Mouse (Mus musculus) embryonic facial prominence, embryonic 13.5 days (tissue): ENCODE data around the gene Def6. TPM values are rescaled to one million over a fixed set of nuclear protein-coding genes. Genes with fewer than 3 reads are reported as not detected.

Source experiments
- ATAC-seq: fragments of 200-750 bp; cut with Nextera tagmentation; 2 replicates; pipeline ENCODE4 v1.8.0; 2017; ENCODE audit warnings: low read depth; ENCODE audit not compliant: insufficient number of reproducible peaks, insufficient read depth, low FRiP score, low TSS enrichment
- H3K27ac ChIP-seq: fragments of 300-500 bp; sonication (generic); 2 replicates; pipeline ENCODE4 v1.5.1; 2015; ENCODE audit warnings: moderate library complexity, mild to moderate bottlenecking, inconsistent platforms
- H3K27me3 ChIP-seq: fragments of 300-500 bp; sonication (generic); 2 replicates; pipeline ENCODE4 v1.6.1; 2015; ENCODE audit warnings: mild to moderate bottlenecking, inconsistent platforms
- H3K36me3 ChIP-seq: fragments of 300-500 bp; sonication (generic); 2 replicates; pipeline ENCODE4 v1.6.1; 2015; ENCODE audit warnings: mild to moderate bottlenecking, inconsistent platforms
- H3K4me1 ChIP-seq: fragments of 300-500 bp; sonication (generic); 2 replicates; pipeline ENCODE4 v1.6.1; 2015; ENCODE audit warnings: inconsistent platforms
- H3K4me2 ChIP-seq: fragments of 300-500 bp; sonication (generic); 2 replicates; pipeline ENCODE4 v1.6.1; 2015; ENCODE audit warnings: moderate library complexity, mild to moderate bottlenecking, inconsistent platforms
- H3K4me3 ChIP-seq: fragments of 300-500 bp; sonication (generic); 2 replicates; pipeline ENCODE4 v1.5.1; 2015; ENCODE audit warnings: mild to moderate bottlenecking, inconsistent platforms
- H3K9ac ChIP-seq: fragments of 300-500 bp; sonication (generic); 2 replicates; pipeline ENCODE4 v1.6.1; 2015; ENCODE audit warnings: mild to moderate bottlenecking, inconsistent platforms
- H3K9me3 ChIP-seq: fragments of 300-500 bp; sonication (generic); 2 replicates; pipeline ENCODE4 v1.6.1; 2016; ENCODE audit warnings: inconsistent platforms
- WGBS: fragments of 180-500 bp; shearing (Covaris S2); methylation state at CpG from one replicate; pipeline ENCODE4 v1.1.7; 2015; ENCODE audit warnings: mixed read lengths; 5-methylcytosine and 5-hydroxymethylcytosine counted together
- polyA plus RNA-seq: library from polyadenylated mRNA; unstranded; fragments of >200 nt; fragmentation: Nextera tagmentation; extraction: Ambion mirVana; gene quantifications from 2 replicates; pipeline ENCODE4 v1.2.1, GENCODE M21; 2015

Gene Def6
- polyA plus RNA-seq, 1 experiment from 2014 or later: 13.1 TPM

DNA sequence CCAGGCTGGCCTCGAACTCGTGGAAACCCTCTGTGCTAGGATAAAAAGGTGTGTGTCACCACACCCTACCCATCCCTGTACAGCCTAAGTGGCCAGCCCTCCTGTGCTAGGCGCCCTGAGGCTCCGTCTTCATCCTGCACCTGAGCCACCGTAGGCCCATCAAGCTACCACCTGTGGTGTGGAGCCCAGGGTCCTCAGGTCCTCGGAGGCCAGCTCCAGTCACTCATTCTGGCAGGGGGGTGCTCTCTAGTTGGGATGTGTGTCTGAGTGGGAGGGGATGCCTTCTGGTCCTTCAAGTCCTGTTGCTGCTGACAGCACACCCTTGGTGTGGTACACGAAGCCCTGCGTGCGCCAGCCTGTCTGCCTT, 52.9 kb downstream of the Def6 start:
- Histone ChIP-seq H3K36me3 (peaks cover 13% of the 10 kb centered on the region), H3K4me3 (no peak overlapping the region), H3K4me2 (no peak overlapping the region), H3K4me1 (peaks cover 35% of the 10 kb centered on the region), H3K9me3 (peaks cover 10% of the 10 kb centered on the region; the same call in 1 of the 2 replicates), H3K27ac (no peak overlapping the region), H3K27me3 (no peaks in the 10 kb centered on the region), H3K9ac (no peak overlapping the region)
- ATAC-seq: no peak
- WGBS: 81% methylated on average over 9 of the region's 9 CpGs

GRCm38 (mm10) chr17:28261795-28262194, 54.2 kb downstream of the Def6 start:
- Histone ChIP-seq H3K4me1 (peaks cover 22% of the 10 kb centered on the region), H3K4me2 (no peak overlapping the region), H3K27ac (no peak overlapping the region), H3K9me3 (peaks cover 10% of the 10 kb centered on the region; the same call in 1 of the 2 replicates), H3K27me3 (no peaks in the 10 kb centered on the region), H3K4me3 (no peak overlapping the region), H3K9ac (no peak overlapping the region), H3K36me3 (peaks cover 13% of the 10 kb centered on the region)
- ATAC-seq: no peak
- 73% methylated on average over 11 of the region's 11 CpGs for WGBS

- ATAC-seq: no peak
- Histone ChIP-seq H3K36me3 (peaks cover 16% of the 10 kb centered on the region), H3K9ac (no peak overlapping the region), H3K9me3 (peaks cover 10% of the 10 kb centered on the region; the same call in 1 of the 2 replicates), H3K27ac (no peak overlapping the region), H3K27me3 (no peaks in the 10 kb centered on the region), H3K4me1 (peaks cover 11% of the 10 kb centered on the region; the same call in 1 of the 2 replicates), H3K4me2 (no peak overlapping the region), H3K4me3 (no peak overlapping the region)
- WGBS: 66% methylated on average over 13 of the region's 13 CpGs
These were observed 55.8 kb downstream of the Def6 start for GRCm38 (mm10) chr17:28263181-28263894.

DNA sequence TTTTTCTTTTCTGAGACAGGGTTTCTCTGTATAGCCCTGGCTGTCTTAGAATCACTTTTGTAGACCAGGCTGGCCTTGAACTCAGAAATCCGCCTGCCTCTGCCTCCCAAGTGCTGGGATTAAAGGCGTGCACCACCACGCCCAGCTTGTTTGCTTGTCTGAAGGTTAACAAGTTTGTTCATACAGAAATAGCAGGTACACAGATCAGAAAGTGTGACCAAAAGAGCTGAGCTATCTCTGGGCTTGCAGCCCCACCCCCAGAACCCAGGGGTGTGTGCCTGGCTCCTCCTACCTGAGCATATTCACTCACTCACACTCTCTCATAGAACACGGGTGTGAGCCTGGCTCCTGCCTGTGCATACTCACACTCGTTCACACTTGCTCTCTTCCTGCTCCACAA, 59.7 kb downstream of the Def6 start:
- Histone ChIP-seq H3K27ac (no peak overlapping the region), H3K36me3 (0 out of 2 replicates have a peak, but pooled peaks cover 3% of the 10 kb centered on the region), H3K4me3 (no peak overlapping the region), H3K4me2 (no peak overlapping the region), H3K9ac (no peak overlapping the region), H3K27me3 (no peaks in the 10 kb centered on the region), H3K9me3 (no peaks in the 10 kb centered on the region), H3K4me1 (peaks cover 17% of the 10 kb centered on the region; the same call in 1 of the 2 replicates)
- 88% methylated on average over 5 of the region's 5 CpGs for WGBS
- no peak for ATAC-seq

GRCm38 (mm10) chr17:28270165-28270564, 62.6 kb downstream of the Def6 start:
- no peaks in the 10 kb centered on the region for H3K9me3 ChIP-seq
- no peak overlapping the region for H3K27ac ChIP-seq
- 0 out of 2 replicates have a peak, but pooled peaks cover 6% of the 10 kb centered on the region for H3K4me1 ChIP-seq
- H3K4me3 ChIP-seq: no peak overlapping the region
- WGBS: 74% methylated on average over 13 of the region's 13 CpGs
- H3K4me2 ChIP-seq: no peak overlapping the region
- no peaks in the 10 kb centered on the region for H3K27me3 ChIP-seq
- H3K9ac ChIP-seq: no peak overlapping the region
- no peak for ATAC-seq
- H3K36me3 ChIP-seq: 0 out of 2 replicates have a peak, but pooled peaks cover 3% of the 10 kb centered on the region

GRCm38 (mm10) chr17:28271537-28272266, 64.1 kb downstream of the Def6 start:
- no peak overlapping the region for H3K4me2 ChIP-seq
- no peak for ATAC-seq
- 77% methylated on average over 12 of the region's 12 CpGs for WGBS
- H3K27me3 ChIP-seq: no peaks in the 10 kb centered on the region
- H3K27ac ChIP-seq: no peak overlapping the region; the same call in 1 of the 2 replicates
- H3K4me1 ChIP-seq: 0 out of 2 replicates have a peak, but pooled peaks cover 6% of the 10 kb centered on the region
- H3K9me3 ChIP-seq: no peaks in the 10 kb centered on the region
- 0 out of 2 replicates have a peak, but pooled peaks cover 3% of the 10 kb centered on the region for H3K36me3 ChIP-seq
- no peak overlapping the region for H3K4me3 ChIP-seq
- H3K9ac ChIP-seq: no peak overlapping the region

GRCm38 (mm10) chr17:28272281-28272680, 64.7 kb downstream of the Def6 start:
- 82% methylated on average over 9 of the region's 9 CpGs for WGBS
- H3K9ac ChIP-seq: no peak overlapping the region
- ATAC-seq: no peak
- H3K4me2 ChIP-seq: no peak overlapping the region
- H3K36me3 ChIP-seq: 0 out of 2 replicates have a peak, but pooled peaks cover 2% of the 10 kb centered on the region
- H3K4me3 ChIP-seq: no peak overlapping the region
- H3K9me3 ChIP-seq: no peaks in the 10 kb centered on the region
- H3K27me3 ChIP-seq: no peaks in the 10 kb centered on the region
- H3K4me1 ChIP-seq: peaks cover 9% of the 10 kb centered on the region; the same call in 1 of the 2 replicates
- H3K27ac ChIP-seq: no peak overlapping the region

GRCm38 (mm10) chr17:28272837-28273236, 65.3 kb downstream of the Def6 start:
- Histone ChIP-seq H3K36me3 (no peaks in the 10 kb centered on the region), H3K27ac (no peak overlapping the region), H3K4me1 (peaks cover 14% of the 10 kb centered on the region; the same call in 1 of the 2 replicates), H3K9me3 (no peaks in the 10 kb centered on the region), H3K27me3 (no peaks in the 10 kb centered on the region), H3K4me3 (no peak overlapping the region), H3K4me2 (no peak overlapping the region), H3K9ac (no peak overlapping the region; the same call in 1 of the 2 replicates)
- 78% methylated on average over 6 of the region's 6 CpGs for WGBS
- no peak for ATAC-seq

- Histone ChIP-seq H3K27me3 (no peaks in the 10 kb centered on the region), H3K4me2 (no peak overlapping the region), H3K9ac (no peak overlapping the region), H3K36me3 (no peaks in the 10 kb centered on the region), H3K4me1 (peaks cover 23% of the 10 kb centered on the region), H3K9me3 (no peaks in the 10 kb centered on the region), H3K27ac (no peak overlapping the region), H3K4me3 (no peak overlapping the region)
- ATAC-seq: no peak
- 78% methylated on average over 3 of the region's 3 CpGs for WGBS
These were observed 67.2 kb downstream of the Def6 start for GRCm38 (mm10) chr17:28274739-28275138.

GRCm38 (mm10) chr17:28277226-28277625, 69.6 kb downstream of the Def6 start:
- peaks cover 35% of the 10 kb centered on the region for H3K4me1 ChIP-seq
- H3K9me3 ChIP-seq: no peaks in the 10 kb centered on the region
- WGBS: 81% methylated on average over 14 of the region's 14 CpGs
- no peak overlapping the region for H3K4me2 ChIP-seq
- no peaks in the 10 kb centered on the region for H3K27me3 ChIP-seq
- no peak overlapping the region for H3K27ac ChIP-seq
- H3K4me3 ChIP-seq: no peak overlapping the region
- ATAC-seq: no peak
- H3K9ac ChIP-seq: no peak overlapping the region
- no peaks in the 10 kb centered on the region for H3K36me3 ChIP-seq

DNA sequence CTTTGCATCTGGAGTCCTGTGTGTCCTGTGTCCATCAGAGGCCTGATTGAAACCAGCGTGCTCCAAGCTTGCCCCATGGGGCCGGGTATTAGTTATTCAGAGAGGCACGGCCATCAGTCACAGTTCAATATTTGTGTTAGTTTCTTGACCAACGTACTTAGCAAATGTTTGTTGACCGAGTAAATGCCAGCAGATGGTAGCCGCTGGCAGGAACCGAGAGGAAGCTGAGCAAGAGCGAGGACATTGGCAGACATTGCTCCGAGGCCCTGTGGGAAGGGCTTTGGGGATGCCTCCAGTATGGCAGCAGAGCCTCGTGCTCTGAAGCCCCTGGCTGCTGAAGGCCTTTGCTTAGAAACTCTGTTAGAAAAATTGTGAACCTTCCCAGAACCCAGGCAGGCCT, 70.1 kb downstream of the Def6 start:
- H3K4me1 ChIP-seq: peaks cover 35% of the 10 kb centered on the region
- H3K27me3 ChIP-seq: no peaks in the 10 kb centered on the region
- no peaks in the 10 kb centered on the region for H3K9me3 ChIP-seq

More for the DNA sequence above, 70.1 kb downstream of the Def6 start:
- Histone ChIP-seq H3K36me3 (no peaks in the 10 kb centered on the region), H3K27ac (no peak overlapping the region), H3K9ac (no peak overlapping the region), H3K4me3 (no peak overlapping the region), H3K4me2 (no peak overlapping the region)
- WGBS: 64% methylated on average over 10 of the region's 10 CpGs
- no peak for ATAC-seq
